Mouse (Mus musculus): ENCODE measurements around the gene Fam131b. TPM values are rescaled to one million over a fixed set of nuclear protein-coding genes. Genes with fewer than 3 reads are reported as not detected.
A peak's percentile ranks its signal among the peaks of the same experiment; 100 is the strongest.

Fam131b gene
- polyA plus RNA-seq (2015; fragmentation: Nextera tagmentation; extraction: Ambion mirVana), result 5.8 and 6.7 TPM in 2 replicates

GRCm38 (mm10) chr6:42324482-42325267, at the start of gene Fam131b:
Gene Fam131b (minus strand): TSS chr6:42324643.
- ATAC-seq (ENCODE audit: low FRiP score), result peak; percentile 91
- H3K4me2 ChIP-seq, result peak within 1 kb of the TSS; percentile 81
- no peaks in the 10 kb centered on the region for H3K9me3 ChIP-seq
- H3K9ac ChIP-seq, result peak within 1 kb of the TSS; percentile 91
- H3K27ac ChIP-seq, result peak within 1 kb of the TSS; percentile 95
- H3K36me3 ChIP-seq, result peaks cover 14% of the 10 kb centered on the region
- peak within 1 kb of the TSS; percentile 76 for H3K4me3 ChIP-seq
- no peaks in the 10 kb centered on the region for H3K27me3 ChIP-seq
- H3K4me1 ChIP-seq (replicated peaks), result peaks cover 38% of the 10 kb centered on the region
- under 1% methylated on average over 43 of the region's 68 CpGs for WGBS

DNA sequence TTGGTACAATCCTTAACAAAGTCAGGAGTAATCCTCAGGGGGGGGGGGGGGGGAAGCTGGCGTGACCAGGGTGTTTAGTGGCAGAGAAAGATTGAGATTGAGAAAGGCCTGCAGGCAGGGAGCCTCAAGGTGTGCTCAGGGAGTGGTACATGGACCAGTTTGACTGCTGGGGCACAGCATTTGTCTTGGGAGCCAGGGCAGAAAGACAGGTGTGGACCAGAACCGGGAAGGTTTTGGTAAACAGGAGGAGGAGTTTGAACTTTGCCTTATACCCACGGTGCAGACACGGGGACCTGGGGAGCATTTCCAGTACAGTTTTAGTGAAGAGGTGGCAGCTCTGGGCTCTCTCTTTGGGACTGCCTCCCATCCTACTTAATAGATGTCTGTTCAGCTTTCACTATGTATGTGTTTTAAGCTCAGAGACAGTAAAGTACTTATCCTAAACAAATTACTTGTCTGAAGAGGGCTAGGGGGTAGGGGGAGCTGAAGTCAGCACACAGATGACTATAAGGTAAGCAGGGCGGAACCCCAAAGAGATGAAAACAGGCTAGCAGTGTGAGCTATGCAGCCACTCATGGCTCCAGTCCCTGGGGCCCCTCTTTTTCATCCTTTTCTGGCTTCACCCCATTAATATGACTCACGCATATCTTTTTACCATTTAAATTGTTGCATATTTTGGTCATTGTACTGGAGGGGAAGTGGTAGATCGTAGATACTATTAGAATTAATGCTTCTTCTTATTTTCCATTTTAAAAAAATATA, 49.4 kb upstream of the Fam131b start:
- Histone ChIP-seq H3K36me3 (no peaks in the 10 kb centered on the region), H3K27ac (no peak overlapping the region), H3K9ac (0 out of 2 replicates have a peak overlapping the region, but pooled peaks have one; percentile 35), H3K9me3 (no peaks in the 10 kb centered on the region), H3K4me1 (replicated peaks) (peaks cover 15% of the 10 kb centered on the region), H3K27me3 (peaks cover 16% of the 10 kb centered on the region), H3K4me3 (peak overlapping the region; percentile 53), H3K4me2 (peak overlapping the region; percentile 91)
- ATAC-seq (ENCODE audit: low FRiP score), result no peak
- WGBS, result 41% methylated on average over 7 of the region's 7 CpGs

DNA sequence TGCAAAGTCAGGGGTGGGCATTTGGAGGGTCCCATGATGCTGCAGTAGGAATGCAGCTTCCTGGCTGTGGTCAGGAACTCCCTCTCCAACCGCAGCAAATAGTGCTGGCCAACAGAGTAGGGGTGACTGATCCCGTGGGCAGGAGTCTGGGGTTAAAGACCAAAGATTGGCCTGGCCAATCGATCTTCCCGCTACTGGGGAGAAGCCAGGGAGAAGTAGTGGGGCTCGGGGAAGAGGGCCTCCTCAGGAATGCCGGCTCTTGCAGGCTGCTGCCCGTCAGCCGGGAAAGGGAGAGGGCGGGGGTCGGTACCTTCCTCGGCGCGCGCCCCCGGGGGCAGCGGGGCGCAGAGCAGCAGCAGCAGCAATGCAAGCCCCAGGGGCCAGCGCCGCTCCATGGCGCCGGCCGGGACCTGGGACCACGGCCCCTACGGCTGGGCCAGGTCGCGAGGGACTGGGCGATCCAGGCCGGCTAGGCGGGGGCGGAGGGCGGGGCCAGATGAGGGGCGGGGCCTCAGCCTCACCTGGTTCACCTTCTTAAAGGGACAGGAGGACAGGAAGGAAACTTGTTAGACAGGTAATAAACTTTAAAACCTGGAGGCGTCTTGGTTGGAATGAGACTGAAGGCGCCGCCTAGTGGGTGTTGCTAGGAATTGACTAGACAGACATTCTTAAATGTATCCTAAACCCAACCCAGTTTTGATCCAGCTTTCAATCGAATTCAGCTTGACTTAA, 48.5 kb upstream of the Fam131b start, which contains the start of gene Epha1:
Epha1 (minus strand) TSS at position 453 of the 732 bp plus-strand sequence.
- H3K4me1 ChIP-seq (replicated peaks), result peaks cover 15% of the 10 kb centered on the region
- peak within 1 kb of the TSS; percentile 91 for H3K4me2 ChIP-seq
- ATAC-seq (ENCODE audit: low FRiP score), result peak; percentile 60
- peaks cover 16% of the 10 kb centered on the region for H3K27me3 ChIP-seq
- H3K36me3 ChIP-seq, result no peaks in the 10 kb centered on the region
- H3K9ac ChIP-seq, result peak within 1 kb of the TSS; percentile 65
- WGBS, result under 1% methylated on average over 33 of the region's 36 CpGs
- peak within 1 kb of the TSS; percentile 53 for H3K4me3 ChIP-seq
- no peaks in the 10 kb centered on the region for H3K9me3 ChIP-seq
- no peak within 1 kb of the TSS for H3K27ac ChIP-seq

DNA sequence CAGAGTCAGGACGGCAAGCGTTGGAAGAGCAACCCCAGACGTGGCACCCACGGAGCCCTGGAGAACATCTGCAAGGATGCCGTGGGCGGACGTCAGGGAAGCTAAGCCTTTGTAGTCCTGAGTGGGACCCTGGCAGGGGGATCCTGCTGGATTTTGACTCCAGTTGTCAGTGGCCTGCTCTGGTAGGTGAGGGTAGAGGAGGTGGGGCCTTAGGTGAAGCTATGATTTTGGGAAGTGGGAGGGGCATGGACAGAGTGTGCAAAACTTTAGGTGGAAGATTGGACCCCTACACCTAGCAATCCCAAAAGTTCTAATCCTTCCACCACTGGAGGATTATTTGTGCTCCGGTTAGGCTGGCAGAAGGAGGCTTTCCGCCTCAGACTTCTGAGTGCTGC, 48.0 kb upstream of the Fam131b start:
- H3K9me3 ChIP-seq, result no peaks in the 10 kb centered on the region
- H3K4me3 ChIP-seq, result no peak overlapping the region
- peaks cover 16% of the 10 kb centered on the region for H3K27me3 ChIP-seq
- no peak overlapping the region for H3K27ac ChIP-seq
- WGBS, result 17% methylated on average over 9 of the region's 9 CpGs
- peak; percentile 16; the same call in 1 of the 2 replicates for ATAC-seq (ENCODE audit: low FRiP score)
- H3K4me2 ChIP-seq, result peak overlapping the region; percentile 91
- H3K9ac ChIP-seq, result no peak overlapping the region
- H3K4me1 ChIP-seq (replicated peaks), result peaks cover 15% of the 10 kb centered on the region
- no peaks in the 10 kb centered on the region for H3K36me3 ChIP-seq

GRCm38 (mm10) chr6:42372001-42372400, 47.6 kb upstream of the Fam131b start:
- Histone ChIP-seq H3K9me3 (no peaks in the 10 kb centered on the region), H3K4me3 (no peak overlapping the region), H3K4me2 (no peak overlapping the region), H3K36me3 (no peaks in the 10 kb centered on the region), H3K4me1 (replicated peaks) (peaks cover 15% of the 10 kb centered on the region), H3K9ac (no peak overlapping the region), H3K27me3 (peaks cover 16% of the 10 kb centered on the region), H3K27ac (no peak overlapping the region)
- 5% methylated on average over 3 of the region's 3 CpGs for WGBS
- ATAC-seq (ENCODE audit: low FRiP score), result 0 out of 2 replicates have a peak, but pooled peaks have one; percentile 18

DNA sequence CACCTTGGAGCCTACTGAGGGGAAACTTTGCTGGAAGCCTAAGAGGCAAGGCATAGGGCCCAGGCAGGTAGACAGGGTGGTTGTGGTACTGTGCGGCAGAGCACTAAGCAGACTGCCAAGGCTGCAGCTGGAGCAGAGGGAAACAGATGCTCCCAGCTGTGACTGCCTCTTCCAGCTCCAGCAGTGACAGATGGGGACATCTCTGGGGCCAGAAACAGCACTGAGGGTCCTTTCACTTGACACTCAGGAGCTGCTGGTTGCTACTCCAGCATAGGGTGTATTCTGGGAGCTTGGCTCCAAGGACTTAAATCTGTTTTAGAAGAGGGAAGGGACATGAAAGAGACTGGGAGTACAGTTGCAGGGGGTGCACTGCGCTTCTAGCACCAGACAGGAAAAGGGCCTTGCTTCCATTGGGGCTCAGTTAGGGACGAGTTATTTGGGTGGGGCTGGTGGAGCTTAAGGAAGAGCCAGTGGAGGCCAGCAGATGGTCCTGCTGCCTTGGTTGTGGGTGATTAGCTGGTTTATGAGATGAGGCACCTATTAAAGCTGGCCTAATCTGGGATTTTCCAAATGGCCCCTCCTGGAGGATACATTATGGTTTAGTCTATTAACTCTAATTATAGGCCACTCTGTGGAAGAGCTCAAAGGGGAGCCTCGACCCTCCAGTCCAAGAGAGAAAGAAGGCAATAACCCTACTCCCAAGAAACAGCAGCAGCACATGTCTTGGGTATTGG, 46.4 kb upstream of the Fam131b start:
- no peak for ATAC-seq (ENCODE audit: low FRiP score)
- Histone ChIP-seq H3K27ac (no peak overlapping the region), H3K27me3 (peaks cover 16% of the 10 kb centered on the region), H3K9ac (no peak overlapping the region), H3K4me2 (no peak overlapping the region), H3K4me3 (no peak overlapping the region), H3K9me3 (no peaks in the 10 kb centered on the region), H3K36me3 (no peaks in the 10 kb centered on the region), H3K4me1 (replicated peaks) (peaks cover 15% of the 10 kb centered on the region)
- 42% methylated on average over 4 of the region's 4 CpGs for WGBS

GRCm38 (mm10) chr6:42369870-42370269, 45.4 kb upstream of the Fam131b start:
- Histone ChIP-seq H3K9me3 (no peaks in the 10 kb centered on the region), H3K27ac (no peak overlapping the region), H3K4me2 (no peak overlapping the region), H3K9ac (no peak overlapping the region), H3K27me3 (peaks cover 16% of the 10 kb centered on the region), H3K4me3 (no peak overlapping the region), H3K36me3 (no peaks in the 10 kb centered on the region), H3K4me1 (replicated peaks) (peaks cover 15% of the 10 kb centered on the region)
- no peak for ATAC-seq (ENCODE audit: low FRiP score)
- WGBS, result 7% methylated on average over 3 of the region's 3 CpGs

DNA sequence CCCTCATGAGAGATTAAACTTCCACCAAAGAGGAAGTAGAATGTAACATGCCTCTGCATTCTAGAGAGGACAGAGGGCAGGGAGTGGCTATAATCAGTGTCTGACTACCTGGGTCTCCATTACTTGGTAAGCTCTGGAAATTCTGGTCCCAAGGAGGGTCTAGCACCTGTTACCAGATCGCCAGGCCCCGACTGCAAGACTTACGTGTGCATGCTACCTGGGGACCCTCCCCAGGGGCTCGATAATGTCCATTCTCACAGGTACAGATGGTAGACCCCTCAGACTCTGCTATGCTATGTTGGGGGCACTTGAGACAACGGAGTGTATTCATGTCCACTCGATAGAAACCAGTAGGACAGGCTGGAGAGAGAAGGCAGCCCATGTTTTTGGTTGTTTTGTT, 40.8 kb upstream of the Fam131b start:
- no peak for ATAC-seq (ENCODE audit: low FRiP score)
- H3K4me3 ChIP-seq, result no peak overlapping the region
- no peaks in the 10 kb centered on the region for H3K4me1 ChIP-seq (replicated peaks)
- 90% methylated on average over 6 of the region's 6 CpGs for WGBS
- no peaks in the 10 kb centered on the region for H3K9me3 ChIP-seq
- no peak overlapping the region for H3K27ac ChIP-seq
- H3K27me3 ChIP-seq, result no peaks in the 10 kb centered on the region
- no peak overlapping the region for H3K9ac ChIP-seq
- H3K36me3 ChIP-seq, result peaks cover 4% of the 10 kb centered on the region
- no peak overlapping the region for H3K4me2 ChIP-seq

GRCm38 (mm10) chr6:42364607-42365006, 40.2 kb upstream of the Fam131b start:
- Histone ChIP-seq H3K36me3 (peaks cover 10% of the 10 kb centered on the region), H3K27ac (no peak overlapping the region), H3K4me2 (no peak overlapping the region), H3K27me3 (no peaks in the 10 kb centered on the region), H3K9ac (no peak overlapping the region), H3K9me3 (no peaks in the 10 kb centered on the region), H3K4me1 (replicated peaks) (no peaks in the 10 kb centered on the region), H3K4me3 (no peak overlapping the region)
- 95% methylated on average over 15 of the region's 15 CpGs for WGBS
- ATAC-seq (ENCODE audit: low FRiP score), result no peak

DNA sequence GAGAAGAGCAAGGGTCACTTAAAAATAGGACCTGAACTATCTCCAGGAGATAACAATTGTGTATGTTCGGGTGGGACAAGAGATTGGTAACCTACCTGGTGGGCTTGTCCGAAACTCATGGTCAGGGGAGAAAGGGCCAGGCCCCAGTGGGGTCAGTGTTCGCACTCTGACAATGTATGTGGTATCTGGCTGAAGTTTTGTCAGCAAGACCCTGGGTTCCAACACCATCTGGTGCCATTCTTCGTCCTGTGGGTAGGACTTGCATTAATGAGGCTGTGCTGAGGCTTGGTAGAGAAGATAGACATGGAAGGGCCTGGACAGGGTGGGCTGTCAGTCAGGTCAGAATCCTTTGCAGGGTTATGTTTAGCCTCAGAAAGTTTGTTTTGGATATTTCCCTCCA, 39.6 kb upstream of the Fam131b start:
- H3K27me3 ChIP-seq, result no peaks in the 10 kb centered on the region
- no peaks in the 10 kb centered on the region for H3K9me3 ChIP-seq
- ATAC-seq (ENCODE audit: low FRiP score), result no peak
- H3K4me2 ChIP-seq, result no peak overlapping the region
- WGBS, result 88% methylated on average over 4 of the region's 4 CpGs
- no peak overlapping the region for H3K27ac ChIP-seq
- peaks cover 15% of the 10 kb centered on the region for H3K36me3 ChIP-seq
- H3K9ac ChIP-seq, result no peak overlapping the region
- H3K4me3 ChIP-seq, result no peak overlapping the region
- no peaks in the 10 kb centered on the region for H3K4me1 ChIP-seq (replicated peaks)

DNA sequence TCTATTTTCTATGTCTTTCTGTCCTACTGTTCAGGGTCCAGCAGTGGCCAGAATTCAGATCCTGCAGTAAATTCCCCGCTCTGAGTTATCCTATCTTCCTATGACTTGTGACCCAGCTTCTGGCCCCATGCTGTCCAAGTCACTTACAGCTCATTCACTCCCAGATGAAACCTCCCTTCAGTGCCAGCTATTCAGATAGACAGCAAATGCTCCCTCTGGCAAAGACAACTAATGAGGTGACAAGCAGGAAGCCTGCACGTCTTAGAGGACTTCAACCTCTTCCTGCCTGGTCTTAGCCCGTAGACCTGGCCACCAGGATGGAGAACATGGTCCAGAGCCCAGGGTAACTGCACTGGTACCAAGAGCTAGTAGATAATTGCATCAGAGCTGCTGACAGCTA, 38.5 kb upstream of the Fam131b start:
- Histone ChIP-seq H3K36me3 (peaks cover 26% of the 10 kb centered on the region), H3K4me1 (replicated peaks) (no peaks in the 10 kb centered on the region), H3K27me3 (no peaks in the 10 kb centered on the region), H3K9ac (no peak overlapping the region), H3K9me3 (no peaks in the 10 kb centered on the region), H3K4me2 (no peak overlapping the region), H3K4me3 (no peak overlapping the region), H3K27ac (no peak overlapping the region)
- WGBS, result 63% methylated on average over 3 of the region's 3 CpGs
- ATAC-seq (ENCODE audit: low FRiP score), result 0 out of 2 replicates have a peak, but pooled peaks have one; percentile 14

All from hindbrain, embryonic 13.5 days (tissue).